Mouse (Mus musculus): Measurements from ENCODE around the gene Pde11a.
A peak's percentile ranks its signal among the peaks of the same experiment; 100 is the strongest.

The Pde11a gene

DNA sequence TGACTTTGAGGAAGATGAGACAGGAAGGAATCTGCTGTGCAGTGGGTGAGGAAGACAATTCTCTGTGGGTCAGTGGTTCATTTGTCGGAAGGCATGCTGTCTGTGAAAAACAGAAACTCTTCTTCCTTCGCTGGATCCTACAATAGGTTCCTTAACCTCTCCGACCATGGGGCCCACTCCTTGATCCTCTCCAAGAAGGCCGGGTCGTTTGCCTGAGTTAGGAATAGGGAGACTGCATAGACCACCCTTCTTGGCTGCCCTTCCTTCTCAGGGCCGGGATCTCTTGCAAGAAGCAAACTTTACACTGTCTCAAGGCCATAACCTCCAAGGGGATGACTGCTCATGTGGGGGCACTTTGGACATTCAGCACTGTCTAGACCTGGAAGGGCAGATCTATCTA, 19.3 kb downstream of the Pde11a start:
- no peak for DNase-seq

DNA sequence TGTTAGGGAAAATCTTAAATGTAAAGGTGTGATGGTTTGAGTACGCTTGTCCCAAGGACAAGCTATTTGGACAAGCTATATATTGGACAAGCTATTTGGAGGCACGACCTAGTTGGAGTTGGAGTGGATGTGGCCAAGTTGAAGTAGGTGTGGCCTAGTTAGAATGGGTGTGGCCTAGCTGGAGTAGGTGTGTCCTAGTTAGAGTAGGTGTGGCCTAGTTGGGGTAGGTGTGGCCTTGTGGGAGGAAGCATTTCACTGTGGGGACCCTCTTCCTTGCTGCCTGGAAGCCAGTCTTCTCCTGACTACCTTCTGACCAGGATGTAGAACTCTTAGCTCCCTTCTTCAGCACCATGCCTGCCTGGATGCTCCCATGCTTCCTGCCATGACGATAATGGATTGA, 50.9 kb downstream of the Pde11a start:
- no peak for DNase-seq

DNA sequence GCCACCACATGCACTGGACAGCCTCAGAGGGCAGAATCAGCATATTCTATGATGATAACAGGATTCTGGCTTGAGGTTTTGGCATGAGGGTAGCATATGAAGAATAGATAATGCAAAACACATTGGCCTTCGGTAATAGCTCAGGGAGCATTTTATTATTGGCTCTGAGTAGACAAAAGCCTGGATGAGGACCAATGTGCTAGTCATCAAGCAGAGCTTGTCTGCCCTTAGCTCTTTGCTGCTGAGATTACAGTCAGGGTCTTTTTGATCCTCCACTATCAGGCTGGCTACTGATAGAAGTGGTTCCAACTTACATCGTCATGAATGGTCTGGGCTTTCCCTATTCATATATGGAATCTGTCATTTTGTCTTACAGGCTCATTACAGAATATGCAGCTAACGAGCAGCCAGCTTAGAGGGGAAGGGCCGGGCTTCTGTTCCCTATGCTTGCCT, 52.3 kb downstream of the Pde11a start:
- no peak for DNase-seq

DNA sequence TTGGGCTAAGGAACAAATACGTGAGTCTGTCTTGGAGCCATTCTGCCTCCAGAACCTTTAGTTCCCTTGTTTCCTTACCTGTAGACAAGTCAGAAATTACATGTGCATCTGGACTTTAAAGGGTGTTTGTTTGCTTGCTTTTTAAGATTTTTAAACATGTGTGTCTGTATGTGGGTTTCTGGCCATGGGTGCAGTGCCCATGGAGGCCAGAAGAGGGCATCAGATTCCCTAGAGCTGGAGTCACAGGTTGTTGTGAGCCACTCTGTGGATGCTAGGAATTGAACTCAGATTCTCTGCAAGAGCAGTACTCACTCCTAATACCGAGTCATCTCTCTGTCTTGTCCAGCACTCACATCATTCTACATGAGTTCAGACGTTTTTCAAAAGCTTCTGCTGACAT, 53.4 kb downstream of the Pde11a start:
- no peak for DNase-seq

DNA sequence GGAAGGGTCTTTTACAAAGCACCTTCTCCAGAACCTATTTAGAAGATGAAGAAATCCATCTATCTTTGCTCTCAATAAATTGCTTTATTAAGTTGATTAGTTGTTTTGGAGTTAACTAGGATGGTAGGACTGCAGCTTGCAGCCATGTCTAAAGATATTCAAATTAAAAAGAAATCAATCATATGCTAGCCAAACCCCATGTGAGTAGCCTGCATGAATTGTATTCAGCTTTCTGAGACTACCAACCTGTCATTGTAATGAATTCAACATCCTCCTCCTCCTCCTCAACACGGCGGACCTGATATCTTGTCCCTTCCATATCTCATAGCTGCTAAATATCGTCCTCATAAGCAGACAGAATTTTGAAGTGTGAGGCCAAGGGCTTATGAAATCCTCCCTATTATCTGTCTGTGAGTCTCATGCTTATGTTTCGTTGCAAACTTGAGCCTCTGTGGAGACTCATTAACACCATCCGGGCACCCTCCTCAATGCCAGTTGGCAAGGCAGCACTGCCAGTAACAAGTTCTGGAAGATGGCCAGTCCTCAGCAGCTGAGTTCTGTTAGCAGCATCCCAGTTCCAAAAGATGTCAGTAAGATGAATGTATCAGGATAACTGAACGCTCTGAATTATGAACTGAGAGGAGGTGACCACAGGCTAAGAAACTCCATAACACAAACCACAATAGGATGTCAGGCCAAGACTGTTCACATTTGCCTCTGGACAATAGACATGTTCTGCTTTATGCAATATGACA, 55.0 kb downstream of the Pde11a start:
- DNase-seq, result peak; percentile 67

DNA sequence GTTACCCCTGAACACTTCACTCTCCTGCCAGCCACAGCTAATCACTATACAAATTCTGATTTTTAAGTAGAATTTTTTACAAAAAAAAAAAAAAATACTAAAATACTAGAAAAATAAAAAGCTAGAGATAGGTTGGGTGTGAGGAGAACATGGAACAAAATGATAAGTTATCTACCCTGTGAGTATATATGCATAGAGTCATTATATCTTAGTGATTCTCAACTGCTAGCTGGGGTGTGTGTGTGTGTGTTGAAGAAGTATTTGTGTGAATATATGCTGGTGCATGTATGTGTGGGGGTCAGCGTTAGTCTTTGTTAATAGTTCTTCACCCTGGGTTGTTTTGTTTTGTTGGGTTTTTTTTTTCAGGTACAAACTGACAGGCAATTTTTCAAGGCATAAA, 69.1 kb downstream of the Pde11a start:
- no peak for DNase-seq

- no peak for DNase-seq
Observed at GRCm38 (mm10) chr2:76267335-76267734, 71.2 kb downstream of the Pde11a start.

DNA sequence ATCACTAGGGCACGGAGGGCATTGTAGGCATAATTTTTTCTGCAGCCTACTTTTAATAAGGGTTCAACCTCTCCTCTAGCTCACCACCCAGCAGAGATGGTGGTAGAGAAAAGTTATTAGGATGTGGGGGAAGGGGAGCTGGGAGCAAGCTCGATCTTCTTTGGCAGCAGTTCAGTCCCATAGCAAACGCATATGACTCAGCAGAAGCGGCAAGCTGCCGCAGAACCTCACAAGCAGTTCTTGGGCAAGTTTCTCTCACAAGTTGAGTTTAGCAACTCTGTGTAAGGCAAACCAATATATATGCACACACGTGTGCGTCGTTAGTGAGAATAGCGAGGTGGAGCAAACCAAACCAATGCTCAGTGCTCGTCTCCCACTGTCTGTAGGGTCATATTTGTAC, 72.0 kb downstream of the Pde11a start:
- DNase-seq, result no peak

DNA sequence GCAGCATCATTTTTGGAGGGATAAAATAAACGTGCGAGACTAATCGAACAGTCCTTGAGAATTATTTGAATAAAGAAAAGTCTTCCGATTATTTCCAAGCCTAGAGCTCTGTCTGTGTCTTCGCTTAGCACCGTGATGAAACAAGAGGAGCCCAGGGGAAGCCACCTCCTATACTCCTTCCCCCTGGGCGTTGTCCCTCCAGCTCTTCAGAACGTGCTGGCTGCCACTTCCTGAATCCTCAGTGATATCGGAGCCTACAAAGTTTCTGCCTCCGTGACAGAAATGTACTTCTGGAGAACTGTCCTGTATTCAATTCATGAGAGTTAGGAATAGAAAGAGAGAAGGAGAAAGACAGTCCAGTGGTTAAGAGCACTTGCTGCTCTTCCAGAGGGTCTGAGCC, 74.3 kb downstream of the Pde11a start:
- no peak for DNase-seq

DNA sequence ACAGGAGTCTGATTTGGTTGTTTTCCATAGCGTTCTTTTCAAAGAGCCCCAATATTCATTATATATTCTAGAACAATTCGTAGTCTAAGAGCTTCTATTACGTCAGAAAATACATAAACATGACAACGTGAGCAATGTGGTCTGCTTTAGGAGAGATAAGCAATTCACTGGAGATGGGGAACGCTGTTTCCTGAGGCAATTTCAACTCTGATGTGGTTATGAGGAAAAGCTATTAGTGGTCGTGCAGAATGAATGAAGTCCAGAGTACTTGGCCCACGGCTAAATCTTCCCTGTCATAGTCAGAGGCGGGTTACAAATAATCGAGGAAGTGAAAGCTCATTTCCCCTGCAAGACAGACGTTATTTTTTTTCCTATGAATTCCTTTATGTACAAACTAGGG, 75.9 kb downstream of the Pde11a start:
- DNase-seq, result no peak

GRCm38 (mm10) chr2:76254833-76255232, 83.7 kb downstream of the Pde11a start:
- DNase-seq, result peak; percentile 63

DNA sequence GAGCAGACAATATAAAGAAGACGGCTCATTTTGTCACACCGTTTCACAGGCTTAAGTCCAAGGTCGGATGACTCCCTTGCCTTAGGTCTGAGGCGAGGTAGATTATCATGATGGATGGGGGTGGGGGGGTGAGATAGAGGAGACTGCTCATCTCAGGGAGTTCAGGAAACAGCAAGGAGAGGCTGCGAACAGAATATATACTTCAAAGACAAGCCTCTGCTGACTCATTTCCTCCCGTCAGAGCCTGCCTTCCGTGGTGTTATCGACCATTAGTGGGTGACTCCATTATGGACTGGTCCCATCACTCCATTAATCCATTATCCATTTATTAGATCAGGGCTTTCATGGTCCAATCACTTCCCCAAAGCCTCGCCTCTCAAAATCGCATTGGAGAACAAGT, 87.2 kb downstream of the Pde11a start:
- DNase-seq, result no peak

DNA sequence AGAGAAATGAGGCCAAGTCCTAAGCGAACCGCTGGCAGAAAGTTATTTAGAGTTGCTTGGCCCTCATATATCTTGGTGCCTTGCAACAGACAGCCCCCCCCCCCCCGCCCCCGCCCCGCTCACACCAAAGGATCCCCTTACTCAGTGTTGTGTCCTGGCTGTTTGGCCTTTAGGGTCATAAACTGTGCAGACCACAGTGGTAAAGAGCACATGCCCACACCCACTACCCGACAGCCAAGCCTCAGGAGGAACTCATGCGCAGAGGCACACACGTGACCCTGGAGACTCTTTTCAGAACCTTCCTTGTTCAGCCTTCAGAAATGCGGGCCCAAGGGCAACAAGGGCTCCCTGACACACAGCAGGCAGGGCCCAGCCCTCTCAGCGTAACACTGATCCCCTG, 90.3 kb downstream of the Pde11a start:
- no peak for DNase-seq

DNA sequence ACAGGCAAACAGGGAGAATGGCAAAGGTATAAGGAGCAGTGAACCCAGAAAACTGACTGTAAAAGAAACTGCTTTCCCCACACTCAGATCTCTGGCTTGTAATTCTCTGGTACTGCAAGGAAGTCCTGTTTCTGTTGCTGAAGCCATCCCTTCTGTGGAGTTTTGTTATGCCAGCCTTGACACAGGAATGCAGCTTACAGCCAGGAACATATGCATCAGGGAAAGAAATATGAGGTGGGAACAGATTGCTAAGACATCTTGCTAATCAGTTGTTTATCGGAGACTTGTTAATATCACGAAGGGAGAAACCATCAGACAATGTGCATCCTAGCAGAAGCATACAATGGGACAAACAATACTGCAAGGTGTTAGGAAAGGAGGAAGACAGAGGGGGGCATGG, 99.4 kb downstream of the Pde11a start:
- no peak for DNase-seq

DNA sequence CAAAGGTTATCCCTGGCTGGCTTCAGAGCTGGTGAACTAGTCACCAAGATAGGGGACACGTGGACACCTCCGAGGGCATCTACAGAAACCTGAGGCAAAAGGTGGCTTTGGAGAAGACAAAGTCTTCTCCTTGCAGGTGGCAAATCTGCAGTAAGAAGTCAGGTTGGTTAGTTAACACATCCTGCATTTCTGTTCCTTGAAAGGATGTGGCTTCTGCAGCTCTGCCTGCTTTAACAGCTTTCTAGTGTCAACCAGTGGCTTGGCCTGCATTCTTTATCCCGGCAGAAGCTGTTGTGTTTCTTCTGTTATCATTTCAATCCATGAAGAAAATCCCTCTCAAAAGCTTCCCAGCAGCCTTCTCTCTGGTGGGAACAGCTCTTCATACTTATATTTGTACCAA, 100.1 kb downstream of the Pde11a start:
- no peak for DNase-seq

- no peak for DNase-seq
Observed at GRCm38 (mm10) chr2:76237638-76238420, 100.7 kb downstream of the Pde11a start.

GRCm38 (mm10) chr2:76220364-76221108, 118.0 kb downstream of the Pde11a start:
- no peak for DNase-seq

DNA sequence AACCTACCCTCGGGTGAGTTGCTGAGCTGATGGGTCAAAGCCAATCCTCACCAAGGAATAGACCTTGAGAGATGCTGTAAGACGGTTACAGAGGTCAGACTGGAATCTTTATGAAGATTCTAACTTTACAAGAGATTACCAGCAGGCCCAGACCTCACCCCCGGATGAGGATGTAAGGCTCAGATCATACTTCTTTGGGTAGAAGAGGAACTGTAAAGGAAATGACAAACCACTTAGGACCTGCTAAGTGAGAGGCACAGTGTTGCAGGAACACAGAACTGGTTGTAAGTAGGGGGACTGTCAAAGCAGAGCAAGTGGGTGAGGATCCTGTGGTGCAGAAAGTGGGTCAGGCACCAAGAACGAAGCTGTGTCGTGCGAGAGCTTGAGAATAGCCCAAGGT, 119.0 kb downstream of the Pde11a start:
- DNase-seq, result no peak

- DNase-seq, result peak; percentile 32
Observed at GRCm38 (mm10) chr2:76216146-76216545, 122.4 kb downstream of the Pde11a start.

DNA sequence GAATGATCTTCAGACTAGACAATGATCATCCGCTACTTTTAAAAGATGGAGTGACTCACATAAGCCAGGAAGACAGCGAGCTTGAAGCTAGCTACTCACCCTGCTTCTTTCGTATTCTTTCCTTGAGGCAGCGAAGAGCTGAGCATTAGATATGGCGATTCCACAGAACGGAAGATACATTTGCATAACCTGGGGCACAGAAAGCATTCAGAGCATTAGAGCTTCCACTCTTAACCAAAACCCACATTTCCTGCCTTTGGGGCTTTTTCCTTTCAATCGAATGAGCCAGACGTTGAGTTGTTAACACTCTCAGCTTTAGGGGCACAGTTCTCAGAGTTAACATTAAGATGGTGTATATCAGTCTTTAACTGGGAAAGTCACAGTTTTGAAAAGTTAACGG, 123.4 kb downstream of the Pde11a start:
- DNase-seq, result no peak

- no peak for DNase-seq
Observed at GRCm38 (mm10) chr2:76185126-76185525, 153.4 kb downstream of the Pde11a start.

DNA sequence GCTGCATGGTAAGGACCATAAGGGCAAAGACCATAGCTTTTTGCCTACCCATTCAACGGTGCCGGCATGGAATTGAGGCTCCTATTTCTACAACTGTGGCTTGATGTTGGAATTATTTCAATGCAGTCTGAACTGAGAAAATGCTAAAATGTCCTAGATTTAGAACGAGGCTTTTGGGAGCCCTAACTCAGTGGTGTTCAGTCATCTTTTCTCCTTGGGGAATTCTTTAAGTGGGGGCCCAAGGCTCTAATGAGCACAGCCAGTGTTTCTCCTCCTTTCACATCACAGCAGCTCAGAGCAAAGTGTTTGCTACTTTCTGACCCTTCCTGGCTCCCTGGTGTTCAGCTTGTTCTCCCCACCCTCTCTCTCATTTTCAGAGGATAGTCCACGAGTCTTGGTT, 175.8 kb downstream of the Pde11a start:
- no peak for DNase-seq

GRCm38 (mm10) chr2:76158973-76159372, 179.6 kb downstream of the Pde11a start:
- no peak for DNase-seq

GRCm38 (mm10) chr2:76141136-76141535, 197.4 kb downstream of the Pde11a start:
- no peak for DNase-seq

Data from lung, postnatal 10 days (tissue).